Mouse (Mus musculus) bone marrow macrophage, adult 2 months (primary cell): Measurements from ENCODE around the gene Ndst2. TPM values are rescaled to one million over a fixed set of nuclear protein-coding genes. Genes with fewer than 3 reads are reported as not detected.
A peak's percentile ranks its signal among the peaks of the same experiment; 100 is the strongest.

Experiments
- H3K27ac ChIP-seq: 2 replicates; pipeline ENCODE4 v1.5.1; 2012; ENCODE audit warnings: low read depth, low read length; ENCODE audit not compliant: insufficient read depth
- H3K4me1 ChIP-seq: 2 replicates; pipeline ENCODE4 v1.6.1; 2012; ENCODE audit warnings: low read length; ENCODE audit not compliant: control insufficient read depth, insufficient read depth
- H3K4me3 ChIP-seq: 2 replicates; pipeline ENCODE4 v1.5.1; 2012; ENCODE audit warnings: mild to moderate bottlenecking, low read length, moderate library complexity; ENCODE audit not compliant: insufficient read depth
- CTCF ChIP-seq: IDR thresholded peaks from 2 replicates; pipeline ENCODE4 v1.5.1; 2012; ENCODE audit warnings: low read depth, mild to moderate bottlenecking, low read length, moderate library complexity
- POLR2A ChIP-seq: IDR thresholded peaks from 2 replicates; pipeline ENCODE4 v1.6.1; 2012; ENCODE audit warnings: mild to moderate bottlenecking, low read depth, low read length, borderline replicate concordance
- polyA plus RNA-seq: library from polyadenylated mRNA; stranded (reverse); fragments of >200 nt; gene quantifications from 2 replicates; pipeline ENCODE4 v1.2.4, GENCODE M21; 2012; ENCODE audit not compliant: missing spikeins, insufficient read depth, insufficient read length

Ndst2 gene
- 60.1 and 63.9 TPM in 2 replicates for polyA plus RNA-seq

DNA sequence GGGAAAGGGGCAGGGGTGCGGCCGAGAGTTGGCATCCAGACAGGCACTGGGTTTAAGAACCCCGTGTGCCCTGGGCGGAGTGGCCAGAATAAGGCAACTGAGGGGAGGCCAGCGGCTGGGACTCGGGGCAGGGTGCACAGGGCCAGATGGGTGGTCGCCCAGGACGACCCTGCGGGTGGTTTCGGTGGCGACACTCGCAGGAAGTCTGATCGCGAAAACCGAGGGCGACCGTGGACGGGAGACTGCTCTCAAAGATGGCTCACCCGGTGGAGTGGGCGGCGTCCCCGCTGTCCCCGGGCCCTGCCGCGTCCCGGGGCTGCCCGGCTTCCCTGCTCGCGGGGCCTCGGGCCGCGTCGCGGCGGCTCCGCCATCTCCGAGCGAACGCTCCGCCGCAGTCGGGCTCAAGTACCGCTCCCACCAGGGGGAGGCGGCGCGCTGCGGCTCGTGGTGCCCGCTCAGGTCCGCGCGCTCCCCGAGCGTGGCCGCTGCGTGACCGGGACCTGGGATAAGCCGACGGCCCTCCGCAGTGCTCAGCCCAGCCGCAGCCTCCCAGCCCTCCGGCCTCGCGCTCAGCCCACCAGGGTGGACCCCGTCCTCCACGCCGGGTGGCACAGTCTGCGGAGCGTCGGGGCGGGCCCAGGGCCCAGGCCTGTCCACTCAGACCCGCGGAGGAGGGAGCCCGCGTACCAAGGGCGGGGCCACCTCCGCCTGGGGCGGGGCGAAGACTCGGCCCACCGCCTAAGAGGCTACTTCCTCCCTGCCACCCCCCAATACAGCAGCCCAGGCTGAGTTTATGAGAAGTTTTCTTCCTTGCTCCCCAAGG lies at the start of gene Ndst2:
Gene Ndst2 (minus strand): TSS at position 611 of the 823 bp plus-strand sequence.
- Histone ChIP-seq H3K4me3 (peak within 1 kb of the TSS; percentile 86), H3K27ac (peak within 1 kb of the TSS; percentile 92), H3K4me1 (peaks cover 35% of the 10 kb centered on the region)
- TF ChIP-seq POLR2A (peak; percentile 76; the same call in 1 of the 2 replicates), CTCF (no peak)

DNA sequence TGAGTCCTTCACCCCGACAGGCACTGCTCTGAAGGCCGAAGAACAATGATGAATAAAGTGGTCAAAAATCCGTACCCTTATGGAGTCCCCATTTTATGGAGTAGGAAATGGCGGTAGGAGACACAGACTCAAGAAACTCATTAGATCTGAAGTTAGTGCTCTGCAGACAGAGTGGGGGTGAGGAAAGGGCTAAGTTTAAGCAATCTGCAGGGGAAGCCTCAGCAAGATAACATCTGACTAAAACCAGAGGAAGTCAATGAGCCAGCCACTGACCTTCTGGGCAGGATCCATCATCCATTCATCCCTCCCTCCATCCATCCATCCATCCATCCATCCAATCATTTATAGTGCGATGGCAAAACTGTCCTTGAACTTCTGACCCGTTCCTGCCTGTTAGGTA lies 49.2 kb upstream of the Ndst2 start:
- TF ChIP-seq CTCF, result no peak
- TF ChIP-seq POLR2A, result no peak
- Histone ChIP-seq H3K4me3 (no peak overlapping the region), H3K4me1 (peaks cover 46% of the 10 kb centered on the region), H3K27ac (no peak overlapping the region)

DNA sequence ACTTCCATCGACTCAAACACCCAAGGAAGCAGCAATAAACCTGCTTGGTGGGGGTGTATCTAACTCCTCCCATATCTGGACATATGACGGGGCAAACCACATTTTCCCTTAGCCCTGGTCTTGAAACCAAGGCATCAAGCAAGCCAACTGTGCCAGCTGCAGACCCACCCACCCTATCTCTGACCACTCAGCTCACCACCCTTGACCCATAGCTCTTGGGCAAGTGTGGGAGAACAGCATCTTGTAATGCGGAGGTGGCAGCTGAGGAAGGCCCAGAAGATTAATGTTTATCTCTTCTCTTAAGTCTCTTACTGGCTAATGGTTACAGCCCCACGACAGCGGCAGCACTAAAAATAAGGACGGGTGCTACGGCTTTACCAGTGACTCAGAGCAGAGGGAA lies 48.5 kb upstream of the Ndst2 start:
- Histone ChIP-seq H3K27ac (no peak overlapping the region), H3K4me1 (peaks cover 45% of the 10 kb centered on the region), H3K4me3 (no peak overlapping the region)
- TF ChIP-seq POLR2A, result no peak
- TF ChIP-seq CTCF, result no peak

DNA sequence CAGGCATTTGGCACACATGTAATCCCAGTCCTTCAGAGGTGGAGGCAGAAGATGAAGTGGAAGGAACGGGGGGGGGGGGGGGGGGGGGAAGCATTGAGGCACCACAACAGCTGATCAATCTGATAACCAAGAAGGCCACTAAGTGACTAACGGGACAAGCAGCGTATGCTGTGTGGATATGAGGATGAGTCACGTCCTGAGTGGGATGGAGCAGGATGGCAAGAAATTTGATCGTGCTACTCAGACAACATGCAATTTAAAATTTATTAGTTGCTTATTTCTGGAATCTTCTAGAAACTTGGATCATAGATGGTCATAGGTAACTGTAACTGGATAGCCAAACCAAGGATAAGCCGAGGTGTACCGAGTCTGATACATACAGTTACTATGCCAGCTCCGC lies 45.9 kb upstream of the Ndst2 start:
- TF ChIP-seq CTCF (no peak), POLR2A (no peak)
- H3K27ac ChIP-seq, result no peak overlapping the region
- H3K4me3 ChIP-seq, result no peak overlapping the region
- peaks cover 25% of the 10 kb centered on the region for H3K4me1 ChIP-seq

DNA sequence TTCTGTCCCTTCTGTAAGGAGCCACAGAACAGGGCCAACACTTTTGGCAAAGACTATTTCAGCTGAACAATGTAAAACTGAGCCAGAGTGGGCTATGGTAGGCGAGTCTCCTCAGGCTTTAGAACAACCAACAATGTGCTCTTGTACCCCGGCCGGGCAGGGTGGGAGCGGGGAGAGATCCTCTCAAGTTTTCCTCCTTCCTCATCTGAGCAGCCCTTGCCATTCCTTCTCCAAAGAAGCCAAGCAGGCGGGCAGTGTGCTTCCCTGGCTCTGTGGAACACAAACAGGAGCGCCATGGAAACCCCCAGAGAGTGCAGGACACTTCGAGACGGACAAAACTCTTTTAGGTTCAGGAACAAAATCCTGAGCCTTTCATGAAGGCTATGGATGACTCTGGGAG lies 44.1 kb upstream of the Ndst2 start:
- Histone ChIP-seq H3K27ac (no peak overlapping the region), H3K4me3 (no peak overlapping the region), H3K4me1 (peaks cover 12% of the 10 kb centered on the region)
- no peak for TF ChIP-seq POLR2A
- TF ChIP-seq CTCF, result no peak

DNA sequence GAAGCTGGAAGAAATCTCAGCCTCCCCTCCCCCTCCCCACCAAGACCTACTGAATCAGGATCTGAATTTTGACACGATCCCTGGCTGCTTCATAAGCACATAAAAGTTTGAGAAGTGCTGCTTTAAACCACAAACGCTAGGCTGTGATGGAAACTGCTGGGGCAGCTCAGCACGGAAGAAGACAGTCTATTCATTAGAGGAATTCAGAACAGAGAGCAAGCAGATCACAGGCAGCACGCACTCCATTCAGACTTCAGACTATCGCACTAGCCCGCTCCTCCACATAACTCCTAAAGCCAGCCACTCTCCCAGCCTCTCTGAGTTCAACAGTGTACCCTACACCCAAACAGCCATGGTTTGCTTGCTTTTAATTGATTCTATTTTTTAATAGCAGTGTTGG lies 41.3 kb upstream of the Ndst2 start:
- Histone ChIP-seq H3K4me1 (peaks cover 18% of the 10 kb centered on the region), H3K27ac (no peak overlapping the region), H3K4me3 (no peak overlapping the region)
- TF ChIP-seq POLR2A, result no peak
- TF ChIP-seq CTCF, result no peak

DNA sequence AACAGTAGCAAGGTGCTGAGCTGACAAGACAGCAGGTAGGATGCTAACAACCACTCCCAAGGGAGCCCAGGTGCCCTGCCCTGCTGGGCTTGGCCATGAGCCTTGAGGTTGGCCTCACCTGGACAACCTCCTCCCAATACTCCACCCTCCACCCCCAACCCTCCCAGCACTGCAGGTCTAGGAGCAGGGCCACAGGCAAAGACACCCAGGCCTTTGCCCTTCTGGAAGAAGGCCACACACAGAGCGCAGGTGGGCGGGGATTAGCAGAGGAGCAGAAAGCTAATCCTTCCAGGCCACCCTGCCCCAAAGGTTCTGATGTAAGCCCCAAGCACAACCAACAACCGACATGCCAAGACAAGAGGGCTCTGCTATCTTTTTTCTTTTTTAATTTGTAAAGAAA lies 39.0 kb upstream of the Ndst2 start:
- TF ChIP-seq POLR2A (no peak), CTCF (no peak)
- no peak overlapping the region for H3K4me3 ChIP-seq
- H3K27ac ChIP-seq, result no peak overlapping the region
- H3K4me1 ChIP-seq, result peaks cover 16% of the 10 kb centered on the region

DNA sequence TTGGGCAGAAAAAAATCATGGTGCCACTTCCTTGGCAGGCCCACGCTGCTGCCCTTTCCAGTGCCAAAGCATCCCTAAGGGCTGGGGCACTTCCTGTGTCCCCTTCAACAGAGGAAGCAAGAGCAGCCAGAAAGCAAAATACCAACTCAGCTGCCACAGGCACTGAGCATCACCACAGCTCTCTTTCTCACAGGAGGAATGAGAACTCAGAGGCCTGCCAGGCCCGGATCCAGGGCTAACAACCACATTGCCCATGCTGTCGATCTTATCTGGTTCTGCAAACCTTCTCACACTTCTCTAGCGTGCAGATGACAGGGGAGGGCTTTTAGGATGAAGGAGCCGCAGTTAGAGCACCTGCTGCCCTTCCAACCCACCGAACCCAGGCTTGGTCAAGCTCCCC lies 38.4 kb upstream of the Ndst2 start:
- Histone ChIP-seq H3K4me3 (no peak overlapping the region), H3K4me1 (peaks cover 16% of the 10 kb centered on the region), H3K27ac (no peak overlapping the region)
- no peak for TF ChIP-seq CTCF
- TF ChIP-seq POLR2A, result no peak

DNA sequence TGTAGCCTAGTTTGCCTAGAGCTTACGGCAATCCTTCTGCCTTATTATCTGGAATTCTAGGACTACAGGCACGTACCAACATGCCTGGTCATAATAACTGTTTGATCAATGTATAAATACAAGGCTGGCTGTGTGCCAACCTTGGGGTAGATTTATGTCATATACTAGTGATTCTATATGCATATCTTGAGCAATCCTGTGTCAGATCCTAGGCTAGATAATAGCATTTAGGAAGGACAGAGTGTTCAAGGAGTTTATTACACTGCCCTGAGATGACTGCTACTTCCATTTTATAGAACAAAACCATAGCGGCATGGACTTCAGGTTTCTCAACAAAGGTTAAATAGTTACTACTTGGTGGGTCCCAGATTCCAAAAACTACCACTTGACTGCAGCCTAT lies 37.6 kb upstream of the Ndst2 start:
- Histone ChIP-seq H3K4me1 (peaks cover 19% of the 10 kb centered on the region), H3K4me3 (no peak overlapping the region)
- no peak for TF ChIP-seq POLR2A
- no peak for TF ChIP-seq CTCF

DNA sequence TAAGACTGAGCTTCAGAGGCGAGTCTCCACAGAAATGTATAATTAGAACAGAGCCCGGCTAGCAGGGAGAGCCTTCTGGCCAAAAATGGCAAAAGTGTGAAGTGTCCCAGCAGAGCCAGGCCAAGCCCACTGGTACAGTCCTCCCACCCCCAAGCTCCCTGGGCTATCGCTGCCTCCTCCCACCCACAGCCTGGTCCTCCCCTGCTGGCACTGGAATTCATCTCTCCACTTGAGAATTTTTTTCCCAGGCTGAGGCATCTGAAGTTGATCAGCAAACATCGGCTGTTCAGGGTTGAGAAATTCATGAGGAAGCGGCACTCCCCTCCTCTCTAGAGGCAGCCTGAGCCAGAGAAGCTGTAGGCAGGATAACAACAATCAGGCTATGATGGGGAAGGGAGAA lies 34.2 kb upstream of the Ndst2 start:
- H3K4me1 ChIP-seq, result peaks cover 32% of the 10 kb centered on the region
- TF ChIP-seq POLR2A (no peak), CTCF (no peak)
- no peak overlapping the region for H3K4me3 ChIP-seq
- H3K27ac ChIP-seq, result no peak overlapping the region

More for the DNA sequence above, 37.6 kb upstream of the Ndst2 start:
- H3K27ac ChIP-seq, result no peak overlapping the region

DNA sequence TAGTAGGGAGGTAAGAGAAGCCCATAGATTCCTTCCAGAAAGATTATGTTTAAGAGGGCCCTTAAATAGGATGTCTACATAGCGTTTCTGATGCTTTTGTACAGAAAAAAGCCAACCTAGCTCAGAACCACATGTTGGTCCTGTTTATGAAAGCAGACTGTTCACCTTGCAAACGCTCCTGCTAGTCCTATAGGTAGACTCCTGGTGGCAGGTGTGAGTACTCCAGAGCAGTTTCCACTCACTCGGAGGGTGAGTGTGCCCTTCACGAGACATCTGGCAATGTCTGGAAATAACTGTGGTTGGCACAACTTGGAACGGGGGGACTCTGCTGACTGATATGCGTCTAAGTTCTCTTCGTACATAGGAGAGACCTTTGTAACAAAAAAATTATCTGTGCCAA lies 33.6 kb upstream of the Ndst2 start:
- no peak for TF ChIP-seq POLR2A
- no peak for TF ChIP-seq CTCF
- H3K4me1 ChIP-seq, result peaks cover 25% of the 10 kb centered on the region
- H3K4me3 ChIP-seq, result no peak overlapping the region
- H3K27ac ChIP-seq, result no peak overlapping the region
